Mouse (Mus musculus) liver, embryonic 11.5 days (tissue): Measurements from ENCODE around the gene Tns2. TPM values are rescaled to one million over a fixed set of nuclear protein-coding genes. Genes with fewer than 3 reads are reported as not detected.
A peak's percentile ranks its signal among the peaks of the same experiment; 100 is the strongest.

Experiments used
- ATAC-seq: fragments of 200-750 bp; cut with Nextera tagmentation; replicated peaks from 2 replicates; pipeline ENCODE4 v1.8.0; 2017; ENCODE audit warnings: moderate number of reproducible peaks, mild to moderate bottlenecking, moderate TSS enrichment, moderate library complexity; ENCODE audit not compliant: low FRiP score
- DNase-seq: peaks from one replicate; pipeline ENCODE4 v3.0.0-alpha.2; 2017; ENCODE audit warnings: low spot score
- H3K27ac ChIP-seq: fragments of 300-500 bp; sonication (generic); 2 replicates; pipeline ENCODE4 v1.5.1; 2014; ENCODE audit warnings: mild to moderate bottlenecking, low read depth, low read length, control low read depth
- H3K27me3 ChIP-seq: fragments of 300-500 bp; sonication (generic); replicated peaks from 2 replicates; pipeline ENCODE4 v1.6.1; 2014; ENCODE audit warnings: low read length, mixed read lengths; ENCODE audit not compliant: control insufficient read depth, insufficient read depth
- H3K36me3 ChIP-seq: fragments of 300-500 bp; sonication (generic); 2 replicates; pipeline ENCODE4 v1.6.1; 2014; ENCODE audit warnings: mild to moderate bottlenecking, low read length, moderate library complexity, mixed read lengths; ENCODE audit not compliant: control insufficient read depth, insufficient read depth
- H3K4me1 ChIP-seq: fragments of 300-500 bp; sonication (generic); replicated peaks from 2 replicates; pipeline ENCODE4 v1.6.1; 2014; ENCODE audit warnings: low read length, mixed read lengths; ENCODE audit not compliant: control insufficient read depth, insufficient read depth
- H3K4me2 ChIP-seq: fragments of 300-500 bp; sonication (generic); 2 replicates; pipeline ENCODE4 v1.6.1; 2014; ENCODE audit warnings: mild to moderate bottlenecking, control low read depth, moderate library complexity
- H3K4me3 ChIP-seq: fragments of 300-500 bp; sonication (generic); 2 replicates; pipeline ENCODE4 v1.5.1; 2014; ENCODE audit warnings: low read depth, low read length, control low read depth
- H3K9ac ChIP-seq: fragments of 300-500 bp; sonication (generic); 2 replicates; pipeline ENCODE4 v1.6.1; 2014; ENCODE audit warnings: low read depth, low read length, control low read depth
- H3K9me3 ChIP-seq: fragments of 300-500 bp; sonication (generic); 2 replicates; pipeline ENCODE4 v1.6.1; 2016; ENCODE audit warnings: low read length, inconsistent platforms, mixed read lengths; ENCODE audit not compliant: control insufficient read depth
- WGBS: fragments of 180-500 bp; shearing (Covaris S2); extraction: QIAGEN DNeasy Blood & Tissue Kit; methylation state at CpG from one replicate; pipeline ENCODE4 v1.1.7; 2014; 5-methylcytosine and 5-hydroxymethylcytosine counted together
- polyA plus RNA-seq: library from polyadenylated mRNA; unstranded; fragments of >200 nt; fragmentation: Nextera tagmentation; extraction: Ambion mirVana; gene quantifications from 2 replicates; pipeline ENCODE4 v1.2.1, GENCODE M21; 2014

Tns2 gene
- polyA plus RNA-seq, 1 experiment from 2014 or later, result 17.8 TPM

- no peak overlapping the region for H3K4me2 ChIP-seq
- H3K9me3 ChIP-seq, result no peaks in the 10 kb centered on the region
- ATAC-seq (no peak), DNase-seq (no peak)
- H3K27ac ChIP-seq, result no peak overlapping the region
- H3K36me3 ChIP-seq, result peaks cover 80% of the 10 kb centered on the region
- WGBS, result 80% methylated on average over 12 of the region's 12 CpGs
- H3K9ac ChIP-seq, result no peak overlapping the region
- H3K27me3 ChIP-seq, result no peaks in the 10 kb centered on the region
- H3K4me3 ChIP-seq, result no peak overlapping the region
- no peaks in the 10 kb centered on the region for H3K4me1 ChIP-seq
Observed at GRCm38 (mm10) chr15:102089914-102090585, 10.2 kb upstream of the Tns2 start.

- Histone ChIP-seq H3K9me3 (no peaks in the 10 kb centered on the region), H3K4me2 (no peak overlapping the region), H3K4me3 (no peak overlapping the region), H3K27ac (no peak overlapping the region), H3K27me3 (no peaks in the 10 kb centered on the region), H3K9ac (no peak overlapping the region), H3K4me1 (no peaks in the 10 kb centered on the region), H3K36me3 (peaks cover 84% of the 10 kb centered on the region)
- 69% methylated on average over 12 of the region's 12 CpGs for WGBS
- ATAC-seq, result no peak
- no peak for DNase-seq
Observed at GRCm38 (mm10) chr15:102091063-102091679, 9.0 kb upstream of the Tns2 start.

DNA sequence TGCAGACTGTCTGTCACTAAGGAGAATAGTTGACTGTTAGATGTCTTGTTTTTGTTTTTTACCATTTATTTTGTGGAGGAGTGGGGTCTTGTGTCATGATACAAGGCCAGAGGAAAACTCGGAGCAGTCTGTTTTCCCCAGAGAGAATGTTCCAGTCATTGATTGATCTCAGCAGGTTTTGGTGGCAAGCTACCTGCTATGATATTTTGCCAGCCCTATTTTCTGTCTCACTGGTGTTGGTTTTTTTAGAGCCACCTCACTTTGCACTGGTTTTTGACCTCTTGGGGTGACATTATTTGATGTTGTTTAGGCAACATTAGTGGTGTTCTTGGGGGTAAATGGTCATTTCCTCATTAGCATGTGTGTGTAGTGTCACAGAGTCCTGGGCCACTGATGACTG lies 8.5 kb upstream of the Tns2 start:
- no peaks in the 10 kb centered on the region for H3K9me3 ChIP-seq
- no peak overlapping the region for H3K4me3 ChIP-seq
- H3K4me2 ChIP-seq, result no peak overlapping the region
- DNase-seq (no peak), ATAC-seq (no peak)
- no peaks in the 10 kb centered on the region for H3K4me1 ChIP-seq
- H3K27me3 ChIP-seq, result no peaks in the 10 kb centered on the region
- H3K9ac ChIP-seq, result no peak overlapping the region
- 89% methylated on average over 1 of the region's 1 CpGs for WGBS
- no peak overlapping the region for H3K27ac ChIP-seq
- peaks cover 83% of the 10 kb centered on the region for H3K36me3 ChIP-seq

- no peak overlapping the region for H3K4me2 ChIP-seq
- no peak overlapping the region for H3K9ac ChIP-seq
- DNase-seq (no peak), ATAC-seq (no peak)
- H3K4me3 ChIP-seq, result no peak overlapping the region
- no peaks in the 10 kb centered on the region for H3K27me3 ChIP-seq
- H3K9me3 ChIP-seq, result no peaks in the 10 kb centered on the region
- H3K27ac ChIP-seq, result no peak overlapping the region
- WGBS, result 90% methylated on average over 4 of the region's 4 CpGs
- H3K4me1 ChIP-seq, result no peaks in the 10 kb centered on the region
- peaks cover 79% of the 10 kb centered on the region for H3K36me3 ChIP-seq
Observed at GRCm38 (mm10) chr15:102092222-102092621, 8.0 kb upstream of the Tns2 start.

DNA sequence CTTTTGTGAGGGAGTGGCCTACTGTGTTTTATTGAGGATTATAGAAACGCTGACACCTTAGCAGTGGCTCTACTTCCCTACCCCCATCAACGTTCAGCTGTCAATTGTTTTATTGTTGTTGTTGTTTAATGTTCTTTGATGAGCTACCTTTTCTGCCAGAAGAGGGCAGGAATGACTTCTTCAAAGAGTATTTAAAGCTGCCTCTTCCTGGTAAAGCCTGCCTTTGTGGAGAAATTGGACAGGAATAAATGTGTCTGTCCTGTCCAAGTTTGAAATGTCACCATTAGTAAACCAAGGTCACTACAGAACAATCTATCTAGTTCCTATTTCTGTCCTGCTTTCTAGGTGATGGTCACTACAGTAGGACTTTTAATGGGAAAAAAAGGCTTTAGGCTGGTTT lies 6.1 kb upstream of the Tns2 start:
- H3K4me2 ChIP-seq, result no peak overlapping the region
- no peak overlapping the region for H3K4me3 ChIP-seq
- no peak overlapping the region for H3K27ac ChIP-seq
- peaks cover 63% of the 10 kb centered on the region for H3K36me3 ChIP-seq
- DNase-seq (no peak), ATAC-seq (no peak)
- no peak overlapping the region for H3K9ac ChIP-seq
- no peaks in the 10 kb centered on the region for H3K9me3 ChIP-seq
- H3K27me3 ChIP-seq, result no peaks in the 10 kb centered on the region
- no peaks in the 10 kb centered on the region; the same call in 1 of the 2 replicates for H3K4me1 ChIP-seq
- WGBS, result 80% methylated on average over 2 of the region's 2 CpGs

DNA sequence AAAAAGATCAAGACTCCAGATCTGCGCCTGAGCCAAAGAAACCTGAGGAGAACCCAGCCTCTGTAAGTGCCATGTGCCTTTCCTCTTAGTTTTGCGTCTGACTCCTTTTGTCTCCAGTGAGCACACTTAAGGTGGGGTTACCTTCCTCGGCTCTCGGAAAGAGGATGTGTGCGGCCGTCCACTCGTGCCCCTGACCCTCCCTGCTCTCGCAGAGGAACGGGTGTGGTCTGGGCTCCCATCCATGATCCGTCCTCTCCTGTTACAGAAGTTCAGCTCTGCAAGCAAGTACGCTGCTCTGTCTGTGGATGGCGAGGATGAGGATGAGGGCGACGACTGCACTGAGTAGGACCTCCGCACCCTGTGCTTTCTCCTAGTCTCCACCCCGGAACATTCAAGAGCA lies 5.2 kb upstream of the Tns2 start:
- WGBS, result 85% methylated on average over 16 of the region's 16 CpGs
- Histone ChIP-seq H3K4me3 (no peak overlapping the region), H3K9me3 (no peaks in the 10 kb centered on the region), H3K4me1 (peaks cover 3% of the 10 kb centered on the region; the same call in 1 of the 2 replicates), H3K4me2 (no peak overlapping the region), H3K27me3 (no peaks in the 10 kb centered on the region), H3K36me3 (peaks cover 56% of the 10 kb centered on the region), H3K9ac (no peak overlapping the region), H3K27ac (no peak overlapping the region)
- ATAC-seq, result no peak
- DNase-seq, result no peak

DNA sequence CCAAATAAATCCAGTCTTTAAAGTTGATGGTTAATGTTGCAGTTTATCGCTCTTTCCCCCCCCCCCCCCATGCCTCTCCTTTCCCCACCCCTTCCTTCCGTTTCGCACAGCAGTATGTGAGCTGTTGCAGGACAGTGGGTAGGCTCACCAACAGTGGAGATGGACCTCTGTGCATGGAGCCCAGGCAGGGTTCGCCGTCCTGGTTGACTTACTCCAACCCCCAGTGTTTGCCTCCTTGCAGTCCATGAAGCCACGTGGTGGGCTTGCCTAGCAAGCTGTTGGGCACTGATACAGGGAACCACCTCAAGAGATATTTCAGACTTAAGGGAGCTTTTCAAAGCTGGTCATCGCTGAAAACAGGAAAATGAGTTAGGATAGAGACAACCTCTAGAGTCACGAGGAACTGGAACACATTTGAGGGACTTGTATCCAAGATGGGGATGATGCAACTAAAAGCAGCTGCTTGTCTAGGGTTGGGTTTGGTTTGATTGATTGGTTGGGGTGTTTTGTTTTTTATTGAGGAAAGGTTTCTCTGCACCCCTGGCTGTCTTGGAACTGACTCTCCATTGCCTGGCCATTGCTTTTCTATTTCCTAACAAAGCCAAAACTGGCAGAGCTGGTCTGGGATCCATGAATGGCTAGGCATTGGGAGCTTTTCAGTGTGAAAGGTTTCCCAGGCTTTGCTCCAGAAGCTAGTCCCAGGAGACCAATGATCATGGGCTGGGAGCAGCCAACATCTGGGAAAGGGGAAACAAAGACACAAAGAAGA lies 2.9 kb upstream of the Tns2 start:
- no peak for DNase-seq
- H3K27ac ChIP-seq, result peak overlapping the region; percentile 22; the same call in 1 of the 2 replicates
- no peak overlapping the region for H3K9ac ChIP-seq
- peaks cover 24% of the 10 kb centered on the region for H3K4me1 ChIP-seq
- no peak overlapping the region for H3K4me2 ChIP-seq
- no peaks in the 10 kb centered on the region for H3K9me3 ChIP-seq
- 54% methylated on average over 8 of the region's 8 CpGs for WGBS
- peaks cover 3% of the 10 kb centered on the region; the same call in 1 of the 2 replicates for H3K27me3 ChIP-seq
- peaks cover 38% of the 10 kb centered on the region for H3K36me3 ChIP-seq
- ATAC-seq, result no peak
- H3K4me3 ChIP-seq, result no peak overlapping the region

DNA sequence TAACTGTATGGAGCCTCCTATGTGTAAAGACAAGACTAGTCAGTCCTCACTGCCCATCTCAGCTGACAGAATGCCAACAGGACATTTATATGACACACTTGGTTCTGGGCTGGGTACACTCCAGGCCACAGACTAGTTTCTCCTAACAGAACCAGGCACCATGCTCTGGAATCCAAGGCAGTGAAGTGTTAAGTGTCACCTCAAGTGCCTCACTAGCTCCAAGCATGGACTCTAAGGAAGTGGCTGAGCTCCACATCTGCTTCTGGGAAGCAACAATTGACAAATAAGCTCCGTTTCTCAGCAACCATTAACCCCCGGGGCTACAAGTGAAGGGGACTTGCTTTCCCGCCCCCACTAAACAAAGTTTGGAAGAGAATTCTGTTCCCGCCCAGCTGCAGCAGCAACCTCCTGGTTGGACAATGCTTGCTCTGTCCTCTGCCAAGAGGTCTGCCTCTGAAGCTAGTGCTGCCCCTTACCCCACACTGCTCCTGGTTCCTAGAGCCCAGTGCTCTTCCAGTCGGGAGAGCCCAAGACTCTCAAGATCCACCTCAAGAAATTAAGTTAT lies 2.1 kb upstream of the Tns2 start:
- Histone ChIP-seq H3K27me3 (peaks cover 3% of the 10 kb centered on the region; the same call in 1 of the 2 replicates), H3K36me3 (peaks cover 33% of the 10 kb centered on the region), H3K4me1 (peaks cover 31% of the 10 kb centered on the region), H3K9ac (no peak overlapping the region), H3K4me2 (no peak overlapping the region), H3K4me3 (no peak overlapping the region), H3K27ac (no peak overlapping the region), H3K9me3 (no peaks in the 10 kb centered on the region)
- ATAC-seq, result no peak
- 46% methylated on average over 5 of the region's 5 CpGs for WGBS
- no peak for DNase-seq
